Mouse (Mus musculus) bone marrow macrophage, adult 2 months (primary cell): ENCODE measurements around the gene Ifne.

Experiments
- CTCF ChIP-seq: IDR thresholded peaks from 2 replicates; pipeline ENCODE4 v1.5.1; 2012; ENCODE audit warnings: low read depth, mild to moderate bottlenecking, low read length, moderate library complexity
- POLR2A ChIP-seq: IDR thresholded peaks from 2 replicates; pipeline ENCODE4 v1.6.1; 2012; ENCODE audit warnings: mild to moderate bottlenecking, low read depth, low read length, borderline replicate concordance

GRCm38 (mm10) chr4:88912187-88912586, 32.2 kb upstream of the Ifne start:
- TF ChIP-seq CTCF (no peak), POLR2A (no peak)
